Mouse (Mus musculus) hindbrain, embryonic 15.5 days (tissue): ENCODE data around the gene Wdr5b. TPM values are rescaled to one million over a fixed set of nuclear protein-coding genes. Genes with fewer than 3 reads are reported as not detected.
"Not testable (repeated sequence)": the region's sequence is repeated elsewhere in the genome, so short reads cannot be mapped to it uniquely, and the experiment has no call there.

ENCODE experiments used
- ATAC-seq: fragments of 200-750 bp; cut with Nextera tagmentation; 2 replicates; pipeline ENCODE4 v1.8.0; 2017; ENCODE audit warnings: low read depth, moderate number of reproducible peaks, moderate TSS enrichment; ENCODE audit not compliant: low FRiP score
- H3K27ac ChIP-seq: fragments of 300-500 bp; sonication (generic); replicated peaks from 2 replicates; pipeline ENCODE4 v1.5.1; 2015; ENCODE audit warnings: mild to moderate bottlenecking, inconsistent platforms
- H3K27me3 ChIP-seq: fragments of 300-500 bp; sonication (generic); 2 replicates; pipeline ENCODE4 v1.6.1; 2015; ENCODE audit warnings: control low read depth, inconsistent platforms
- H3K36me3 ChIP-seq: fragments of 300-500 bp; sonication (generic); 2 replicates; pipeline ENCODE4 v1.6.1; 2015; ENCODE audit warnings: control low read depth, inconsistent platforms
- H3K4me1 ChIP-seq: fragments of 300-500 bp; sonication (generic); replicated peaks from 2 replicates; pipeline ENCODE4 v1.6.1; 2015; ENCODE audit warnings: control low read depth, inconsistent platforms
- H3K4me2 ChIP-seq: fragments of 300-500 bp; sonication (generic); 2 replicates; pipeline ENCODE4 v1.6.1; 2015; ENCODE audit warnings: moderate library complexity, mild to moderate bottlenecking, inconsistent platforms
- H3K4me3 ChIP-seq: fragments of 300-500 bp; sonication (generic); 2 replicates; pipeline ENCODE4 v1.5.1; 2015; ENCODE audit warnings: mild to moderate bottlenecking, inconsistent platforms
- H3K9ac ChIP-seq: fragments of 300-500 bp; sonication (generic); 2 replicates; pipeline ENCODE4 v1.6.1; 2015; ENCODE audit warnings: inconsistent platforms
- H3K9me3 ChIP-seq: fragments of 300-500 bp; sonication (generic); 2 replicates; pipeline ENCODE4 v1.6.1; 2016; ENCODE audit warnings: control low read depth, inconsistent platforms
- WGBS: fragments of 180-500 bp; shearing (Covaris S2); methylation state at CpG from one replicate; pipeline ENCODE4 v1.1.7; 2015; 5-methylcytosine and 5-hydroxymethylcytosine counted together
- polyA plus RNA-seq: library from polyadenylated mRNA; unstranded; fragments of >200 nt; fragmentation: Nextera tagmentation; extraction: Ambion mirVana; gene quantifications from 2 replicates; pipeline ENCODE4 v1.2.1, GENCODE M21; 2015

Gene Wdr5b
- polyA plus RNA-seq, 1 experiment from 2014 or later, result 12.4 TPM

GRCm38 (mm10) chr16:36053524-36054275, 12.7 kb downstream of the Wdr5b start:
- H3K9me3 ChIP-seq, result no peaks in the 10 kb centered on the region
- H3K4me1 ChIP-seq, result no peaks in the 10 kb centered on the region
- H3K9ac ChIP-seq, result no peak overlapping the region
- H3K27ac ChIP-seq, result no peak overlapping the region
- ATAC-seq, result no peak
- no peak overlapping the region for H3K4me2 ChIP-seq
- no peak overlapping the region for H3K4me3 ChIP-seq
- no peaks in the 10 kb centered on the region for H3K27me3 ChIP-seq
- 94% methylated on average over 6 of the region's 6 CpGs for WGBS
- peaks cover 19% of the 10 kb centered on the region for H3K36me3 ChIP-seq

GRCm38 (mm10) chr16:36054920-36055319, 13.9 kb downstream of the Wdr5b start:
- WGBS, result 97% methylated on average over 8 of the region's 8 CpGs

GRCm38 (mm10) chr16:36056416-36056815, 15.4 kb downstream of the Wdr5b start:
- Histone ChIP-seq H3K4me2 (no peak overlapping the region), H3K27me3 (no peaks in the 10 kb centered on the region), H3K4me3 (no peak overlapping the region), H3K9ac (no peak overlapping the region), H3K4me1 (no peaks in the 10 kb centered on the region), H3K27ac (no peak overlapping the region), H3K36me3 (no peaks in the 10 kb centered on the region), H3K9me3 (no peaks in the 10 kb centered on the region)
- ATAC-seq, result no peak
- 92% methylated on average over 11 of the region's 11 CpGs for WGBS

More at GRCm38 (mm10) chr16:36054920-36055319, 13.9 kb downstream of the Wdr5b start:
- Histone ChIP-seq H3K4me3 (no peak overlapping the region), H3K4me2 (no peak overlapping the region), H3K27ac (no peak overlapping the region), H3K36me3 (peaks cover 7% of the 10 kb centered on the region; the same call in 1 of the 2 replicates), H3K9me3 (no peaks in the 10 kb centered on the region), H3K4me1 (no peaks in the 10 kb centered on the region), H3K27me3 (no peaks in the 10 kb centered on the region), H3K9ac (no peak overlapping the region)
- no peak for ATAC-seq

GRCm38 (mm10) chr16:36057933-36058475, 17.0 kb downstream of the Wdr5b start:
- Histone ChIP-seq H3K27me3 (no peaks in the 10 kb centered on the region), H3K9ac (no peak overlapping the region), H3K36me3 (no peaks in the 10 kb centered on the region), H3K27ac (no peak overlapping the region), H3K4me1 (no peaks in the 10 kb centered on the region), H3K4me3 (no peak overlapping the region), H3K4me2 (no peak overlapping the region), H3K9me3 (no peaks in the 10 kb centered on the region)
- no peak for ATAC-seq
- WGBS, result 92% methylated on average over 8 of the region's 8 CpGs

GRCm38 (mm10) chr16:36062534-36062933, 21.5 kb downstream of the Wdr5b start:
- not testable (repeated sequence) for H3K36me3 ChIP-seq, H3K4me3 ChIP-seq, H3K27ac ChIP-seq, H3K4me1 ChIP-seq, H3K27me3 ChIP-seq, H3K9me3 ChIP-seq, H3K4me2 ChIP-seq, H3K9ac ChIP-seq, ATAC-seq
- 91% methylated on average over 1 of the region's 1 CpGs for WGBS

- Histone ChIP-seq H3K4me3 (no peak overlapping the region), H3K9me3 (no peaks in the 10 kb centered on the region), H3K27ac (no peak overlapping the region), H3K4me1 (peaks cover 2% of the 10 kb centered on the region; the same call in 1 of the 2 replicates), H3K27me3 (no peaks in the 10 kb centered on the region), H3K36me3 (no peaks in the 10 kb centered on the region), H3K9ac (no peak overlapping the region), H3K4me2 (no peak overlapping the region)
- WGBS, result 75% methylated on average over 2 of the region's 2 CpGs
- no peak for ATAC-seq
These were observed 22.3 kb downstream of the Wdr5b start for GRCm38 (mm10) chr16:36063315-36063714.

GRCm38 (mm10) chr16:36064904-36065303, 23.9 kb downstream of the Wdr5b start:
- H3K4me2 ChIP-seq, result no peak overlapping the region
- ATAC-seq, result no peak
- H3K9me3 ChIP-seq, result no peaks in the 10 kb centered on the region
- H3K4me1 ChIP-seq, result peaks cover 14% of the 10 kb centered on the region
- no peak overlapping the region for H3K4me3 ChIP-seq
- H3K27ac ChIP-seq, result no peak overlapping the region
- no peak overlapping the region for H3K9ac ChIP-seq
- H3K27me3 ChIP-seq, result no peaks in the 10 kb centered on the region
- no peaks in the 10 kb centered on the region for H3K36me3 ChIP-seq
- WGBS, result 91% methylated on average over 5 of the region's 5 CpGs

- Histone ChIP-seq H3K4me2 (no peak overlapping the region), H3K27ac (no peak overlapping the region), H3K4me1 (peaks cover 24% of the 10 kb centered on the region), H3K9ac (no peak overlapping the region), H3K27me3 (no peaks in the 10 kb centered on the region), H3K4me3 (no peak overlapping the region), H3K36me3 (no peaks in the 10 kb centered on the region), H3K9me3 (no peaks in the 10 kb centered on the region)
- ATAC-seq, result no peak
- 81% methylated on average over 2 of the region's 2 CpGs for WGBS
These were observed 26.7 kb downstream of the Wdr5b start for GRCm38 (mm10) chr16:36067694-36068093.

- Histone ChIP-seq H3K9ac (no peak overlapping the region), H3K36me3 (no peaks in the 10 kb centered on the region), H3K27me3 (no peaks in the 10 kb centered on the region), H3K4me1 (peaks cover 26% of the 10 kb centered on the region), H3K27ac (no peak overlapping the region), H3K9me3 (no peaks in the 10 kb centered on the region), H3K4me3 (no peak overlapping the region), H3K4me2 (no peak overlapping the region)
- 50% methylated on average over 3 of the region's 3 CpGs for WGBS
- no peak for ATAC-seq
These were observed 27.4 kb downstream of the Wdr5b start for GRCm38 (mm10) chr16:36068356-36068755.

GRCm38 (mm10) chr16:36069819-36070575, 29.0 kb downstream of the Wdr5b start:
- H3K4me1 ChIP-seq, result peaks cover 26% of the 10 kb centered on the region
- no peaks in the 10 kb centered on the region for H3K9me3 ChIP-seq
- no peak overlapping the region for H3K27ac ChIP-seq
- peak overlapping the region; percentile 63 for H3K4me2 ChIP-seq
- 36% methylated on average over 9 of the region's 9 CpGs for WGBS
- ATAC-seq, result no peak
- H3K36me3 ChIP-seq, result no peaks in the 10 kb centered on the region
- no peak overlapping the region for H3K9ac ChIP-seq
- H3K4me3 ChIP-seq, result peak overlapping the region; percentile 83
- H3K27me3 ChIP-seq, result no peaks in the 10 kb centered on the region

GRCm38 (mm10) chr16:36071071-36071449, 30.1 kb downstream of the Wdr5b start:
- H3K4me3 ChIP-seq, result peak overlapping the region; percentile 83
- ATAC-seq, result no peak; the same call in 1 of the 2 replicates
- H3K27me3 ChIP-seq, result no peaks in the 10 kb centered on the region
- H3K4me1 ChIP-seq, result peaks cover 26% of the 10 kb centered on the region
- no peaks in the 10 kb centered on the region for H3K9me3 ChIP-seq
- no peaks in the 10 kb centered on the region for H3K36me3 ChIP-seq
- peak overlapping the region; percentile 63 for H3K4me2 ChIP-seq
- peak overlapping the region; percentile 85 for H3K9ac ChIP-seq
- under 1% methylated on average over 16 of the region's 16 CpGs for WGBS
- peak overlapping the region; percentile 99 for H3K27ac ChIP-seq
